Mouse (Mus musculus): ENCODE measurements around the gene Ank3.

- TF ChIP-seq CTCF (IDR thresholded peaks at IDR 0.05; ENCODE audit: low read depth) (no peak), EP300 (IDR thresholded peaks at IDR 0.05; ENCODE audit: low read depth) (no peak)
Observed at GRCm38 (mm10) chr10:69645311-69645802, 246.8 kb downstream of the Ank3 start.
